Comparison of ENCODE assay signal across 10 mouse cellular contexts in the genomic region with DNA sequence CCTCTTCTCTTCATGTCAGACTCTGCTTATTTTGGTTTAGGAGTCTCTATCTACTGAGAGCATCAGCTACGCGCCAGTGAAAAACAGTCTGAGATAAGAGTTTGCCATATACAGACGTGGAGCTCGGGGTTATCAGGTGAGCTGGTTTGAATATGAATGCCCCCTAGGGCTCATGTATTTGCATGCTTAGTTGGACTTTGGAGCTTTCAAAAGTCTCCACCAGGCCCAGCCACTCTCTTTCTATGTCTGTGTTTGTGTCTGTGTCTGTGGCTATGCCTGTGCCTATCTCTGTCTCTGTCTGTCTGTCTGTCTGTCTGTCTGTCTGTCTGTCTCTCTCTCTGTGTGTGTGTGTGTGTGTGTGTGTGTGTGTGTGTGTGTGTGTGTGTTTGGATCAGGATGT.
"Had no signal": no experiment of that assay in that cellular context is flagged by ENCODE, and none has a peak within 500 bp of the region (broad histone marks: within the 10 kb centered on the region; RNA-seq: fewer than 3 reads in every experiment).

No protein-coding gene starts in this region.

- ATAC-seq: midbrain, embryonic 13.5 days had no signal

- H3K27me3 ChIP-seq: limb, embryonic 13.5 days; liver, embryonic 13.5 days; midbrain, embryonic 13.5 days had no signal

- H3K9me3 ChIP-seq: limb, embryonic 13.5 days; liver, embryonic 13.5 days; midbrain, embryonic 13.5 days had no signal

- H3K9ac ChIP-seq: limb, embryonic 13.5 days; liver, embryonic 13.5 days; midbrain, embryonic 13.5 days had no signal

- H3K36me3 ChIP-seq: limb, embryonic 13.5 days; liver, embryonic 13.5 days; midbrain, embryonic 13.5 days had no signal

- H3K4me2 ChIP-seq: limb, embryonic 13.5 days; liver, embryonic 13.5 days; midbrain, embryonic 13.5 days had no signal

- DNase-seq: kidney, adult 18-20 months; kidney, postnatal 10 days; layer of hippocampus, postnatal 36 days; left cerebral cortex, postnatal 4 days; liver, embryonic 13.5 days; lung, adult 18-20 months; right cerebral cortex, postnatal 14 days; thymus, postnatal 36 days had no signal

- H3K4me1 ChIP-seq: limb, embryonic 13.5 days; liver, embryonic 13.5 days had no signal

- H3K27ac ChIP-seq: limb, embryonic 13.5 days; liver, embryonic 13.5 days; midbrain, embryonic 13.5 days had no signal

- H3K4me3 ChIP-seq: limb, embryonic 13.5 days; liver, embryonic 13.5 days; midbrain, embryonic 13.5 days had no signal
